Mouse (Mus musculus): ENCODE results near the gene Rnf111.
"Not testable (repeated sequence)": the region's sequence is repeated elsewhere in the genome, so short reads cannot be mapped to it uniquely, and the experiment has no call there.

The Rnf111 gene

DNA sequence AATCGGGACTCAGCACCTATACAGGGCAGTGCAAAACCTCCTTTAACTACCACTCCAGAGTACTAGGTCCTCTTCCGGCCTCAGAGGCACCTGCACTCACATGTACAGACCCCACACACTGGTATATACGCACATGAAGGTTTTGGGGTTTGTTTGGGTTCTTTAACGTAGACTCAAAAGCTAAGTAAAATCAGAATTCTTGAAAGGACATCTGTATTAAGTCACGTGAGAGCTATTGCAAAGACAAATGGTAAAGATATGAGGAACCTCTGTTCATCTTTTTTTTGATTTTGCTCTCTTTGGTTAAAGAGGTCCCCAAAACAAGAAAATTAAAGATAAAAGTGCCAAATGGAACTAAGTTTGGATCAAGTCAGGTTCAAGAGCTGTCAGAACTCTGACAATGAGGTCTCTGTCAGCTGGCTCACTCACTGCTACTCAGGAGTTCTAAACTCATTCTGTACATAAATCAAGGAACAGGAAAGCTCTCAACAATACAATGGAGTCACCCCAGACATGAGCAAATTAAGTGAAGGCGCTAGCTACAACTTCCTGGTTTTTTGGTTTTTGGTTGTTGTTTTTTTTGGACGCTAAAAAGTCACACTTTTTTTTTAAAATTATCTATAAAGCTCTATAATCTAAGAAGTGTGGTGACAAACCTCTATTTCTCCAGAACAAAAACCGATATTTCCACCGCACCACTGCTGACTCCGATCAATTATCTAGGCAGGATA lies 1.1 kb downstream of the Rnf111 start:
- in situ Hi-C loops (cut with MboI; ENCODE audit: low sequenced_read_pairs), result no loop called here

DNA sequence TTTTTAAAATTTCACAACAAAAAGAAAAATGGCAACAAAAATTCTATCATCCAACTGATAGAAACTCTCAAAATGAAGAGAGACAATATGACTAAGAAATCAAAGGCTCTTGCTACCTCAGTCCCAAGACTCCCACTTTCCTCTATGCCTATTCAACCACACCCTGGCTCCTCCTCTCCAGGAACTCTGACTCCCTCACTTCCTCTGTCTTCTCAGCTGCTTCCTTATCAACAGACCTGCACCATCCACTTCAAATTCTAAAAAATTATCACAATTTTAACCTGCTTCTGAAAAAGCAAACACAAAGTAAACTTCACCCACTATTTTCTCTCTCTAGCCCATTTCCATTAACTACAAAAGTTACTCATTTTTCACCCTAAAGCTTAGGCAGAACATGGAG lies 6.5 kb downstream of the Rnf111 start:
- in situ Hi-C loops (cut with MboI; ENCODE audit: low sequenced_read_pairs), result no loop called here

DNA sequence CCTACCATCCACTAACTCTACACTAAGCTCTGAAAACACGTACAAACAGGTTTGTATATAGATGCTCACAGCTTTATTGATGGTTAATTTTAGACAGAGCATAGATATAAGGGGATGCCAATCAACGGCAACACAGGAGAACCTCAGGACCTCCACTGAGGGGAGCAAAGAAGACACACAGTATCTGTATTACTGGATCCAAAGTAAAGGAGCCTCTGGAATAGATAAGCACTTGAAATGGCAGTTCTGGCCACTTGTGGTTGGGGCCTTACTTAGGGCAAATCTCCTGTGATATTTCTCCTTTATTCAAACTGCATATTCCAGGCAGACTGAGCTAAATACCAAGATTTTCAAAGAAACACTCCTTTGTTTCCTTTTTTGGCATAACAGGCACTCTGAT lies 10.5 kb downstream of the Rnf111 start:
- in situ Hi-C loops (cut with MboI; ENCODE audit: low sequenced_read_pairs), result no loop called here

DNA sequence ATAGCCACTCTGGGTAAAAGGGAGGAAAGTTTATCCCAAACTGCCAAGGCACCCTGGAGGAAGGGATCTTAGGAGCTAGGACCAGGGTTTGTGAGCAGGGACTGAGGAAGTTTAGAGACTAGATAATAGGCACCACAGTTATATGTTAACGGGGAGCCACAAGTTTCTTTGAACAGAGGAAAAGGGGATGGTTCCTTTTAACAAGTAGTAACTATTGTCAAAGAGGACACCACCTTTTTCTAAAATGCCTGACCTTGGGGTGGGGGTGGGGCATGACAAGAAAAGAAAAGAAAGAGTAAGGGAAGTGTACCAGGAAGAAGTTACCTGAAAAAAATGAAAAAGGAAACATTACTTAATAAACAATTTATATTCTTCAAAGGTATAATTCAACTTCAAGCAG lies 12.3 kb downstream of the Rnf111 start:
- in situ Hi-C loops (cut with MboI; ENCODE audit: low sequenced_read_pairs), result no loop called here

DNA sequence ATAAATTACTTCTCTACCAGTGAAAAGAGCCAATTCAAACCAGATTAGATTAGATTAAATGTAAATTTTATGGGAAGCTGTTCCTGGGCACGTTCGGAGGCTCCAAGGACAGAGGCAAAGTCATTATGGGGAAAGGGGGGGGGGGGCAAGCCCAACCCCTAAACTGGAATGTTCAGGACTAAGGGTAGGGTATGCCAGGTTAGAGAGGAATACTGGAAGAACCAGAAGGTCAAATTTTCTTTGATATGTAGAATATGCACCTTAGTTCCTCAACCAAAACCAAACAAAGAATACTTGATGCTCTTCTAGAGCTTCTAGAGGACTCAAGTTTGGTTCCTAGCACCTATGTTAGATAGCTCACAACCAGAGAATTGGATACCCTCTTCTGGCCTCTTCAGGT lies 16.1 kb downstream of the Rnf111 start:
- in situ Hi-C loops (cut with MboI; ENCODE audit: low sequenced_read_pairs), result no loop called here

DNA sequence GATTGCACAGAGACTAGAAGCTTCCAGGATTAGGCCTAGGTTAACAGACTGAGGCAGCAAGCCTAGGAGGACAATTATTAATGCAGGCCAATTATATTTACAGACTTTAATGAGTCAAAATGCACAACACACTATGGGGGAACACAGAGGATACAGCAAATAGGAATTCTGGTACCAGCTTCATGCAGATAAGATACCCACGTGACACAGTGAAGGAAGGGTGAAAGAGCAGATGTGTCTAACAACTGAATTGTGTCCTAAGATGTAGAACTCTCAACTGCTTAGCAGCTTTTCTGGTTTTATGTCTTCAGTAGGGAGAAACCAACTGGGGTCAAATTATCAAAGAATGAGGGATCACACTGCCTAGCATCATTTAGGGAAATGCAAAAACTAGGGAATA lies 17.7 kb downstream of the Rnf111 start:
- in situ Hi-C loops (cut with MboI; ENCODE audit: low sequenced_read_pairs), result no loop called here

DNA sequence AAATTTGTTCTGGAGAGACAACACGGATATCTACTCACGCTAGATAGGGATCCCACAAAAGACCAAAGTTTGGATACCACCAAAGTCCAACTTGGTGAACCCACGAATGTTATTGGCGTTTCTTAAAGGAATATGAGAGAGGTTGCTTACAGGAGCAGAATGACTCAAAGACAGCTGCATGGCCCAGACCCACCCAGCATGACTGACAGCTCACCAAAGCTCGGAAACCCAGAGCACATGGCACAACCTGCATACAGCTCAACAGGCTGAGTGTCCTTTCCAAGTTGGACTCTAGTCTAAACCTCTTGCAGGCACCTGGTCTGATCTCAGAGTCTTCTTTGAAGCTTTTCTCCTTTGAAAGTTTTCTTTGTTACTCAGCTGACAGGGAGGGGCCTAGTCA lies 20.0 kb downstream of the Rnf111 start:
- in situ Hi-C loops (cut with MboI; ENCODE audit: low sequenced_read_pairs), result no loop called here

DNA sequence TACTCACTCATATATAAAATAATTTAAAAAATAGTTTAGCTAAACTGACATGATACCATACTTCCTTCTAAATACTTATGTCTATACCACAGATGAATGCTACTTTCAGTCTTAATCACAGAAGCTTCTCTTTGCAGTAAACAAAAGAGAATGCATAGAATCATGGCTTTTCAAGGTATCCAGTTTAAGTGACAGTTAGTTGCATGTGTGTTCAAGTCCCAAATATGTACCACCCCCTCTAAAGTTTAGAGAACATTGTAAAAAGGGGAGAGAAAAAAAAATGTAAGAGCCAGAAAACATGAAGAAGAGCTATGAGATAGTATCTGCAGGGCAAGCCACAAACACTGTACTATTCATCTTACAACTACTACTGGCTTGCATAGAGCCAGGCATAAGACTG lies 21.7 kb downstream of the Rnf111 start:
- in situ Hi-C loops (cut with MboI; ENCODE audit: low sequenced_read_pairs), result no loop called here

DNA sequence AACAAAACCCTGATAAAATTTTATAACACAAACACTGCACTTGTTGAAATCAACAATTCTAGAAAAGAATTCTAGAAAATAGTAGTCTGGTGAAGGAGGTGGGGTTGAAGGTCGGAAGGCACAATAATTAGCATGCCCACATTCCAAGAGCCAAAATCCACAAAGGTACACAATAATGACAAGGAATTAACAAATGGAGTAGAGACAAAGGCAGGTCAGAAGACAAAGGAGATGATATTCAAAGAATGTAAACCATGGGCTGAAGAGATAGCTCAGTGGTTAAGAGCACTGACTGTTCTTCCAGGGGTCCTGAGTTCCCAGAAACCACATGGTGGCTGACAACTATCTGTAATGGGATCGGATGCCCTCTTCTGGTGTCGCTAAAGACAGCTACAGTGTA lies 26.3 kb downstream of the Rnf111 start:
- in situ Hi-C loops (cut with MboI; ENCODE audit: low sequenced_read_pairs), result no loop called here

DNA sequence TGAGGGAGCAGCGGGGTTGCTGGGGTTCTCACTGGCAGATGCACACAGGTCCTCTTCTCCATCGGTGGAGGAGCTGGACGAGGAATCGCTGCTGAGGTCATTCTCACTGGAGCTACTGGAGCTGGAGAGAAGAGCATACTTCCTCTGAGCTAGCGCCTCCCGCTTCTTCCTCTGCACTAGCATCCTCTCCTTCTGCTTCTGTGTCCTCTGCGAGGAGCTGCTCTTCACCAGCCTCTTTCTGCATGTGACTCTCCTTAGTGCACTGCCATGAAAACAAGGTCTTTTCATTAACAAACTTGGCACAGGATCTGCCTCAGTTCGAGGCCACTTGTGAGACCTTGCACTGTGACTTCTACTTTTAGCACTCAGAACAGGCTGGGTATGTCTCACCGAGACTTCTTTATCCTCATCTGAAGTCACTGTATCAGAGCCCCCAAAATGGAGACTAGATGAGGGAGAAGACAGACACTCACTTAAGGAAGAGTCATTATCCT lies 27.7 kb downstream of the Rnf111 start:
- in situ Hi-C loops (cut with MboI; ENCODE audit: low sequenced_read_pairs), result no loop called here

DNA sequence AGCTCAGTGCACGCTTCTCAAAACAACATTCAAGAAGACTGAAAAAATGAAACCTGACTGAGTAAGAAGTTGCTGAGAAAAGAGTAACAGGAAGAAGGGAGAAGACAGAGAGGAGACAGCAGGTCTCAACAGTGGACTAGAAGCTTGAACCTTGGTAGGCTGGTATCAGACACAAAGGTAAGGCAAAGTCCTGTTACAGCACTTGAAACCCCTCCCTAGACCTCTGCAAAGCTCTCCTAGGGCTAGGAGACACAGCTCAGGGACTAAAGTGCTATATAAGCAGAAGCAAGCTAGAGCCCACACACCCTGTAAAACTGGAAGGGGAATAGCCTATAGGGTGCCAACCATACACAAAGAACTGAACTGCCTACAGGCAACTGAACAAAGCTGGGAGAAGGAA lies 30.1 kb downstream of the Rnf111 start:
- in situ Hi-C loops (cut with MboI; ENCODE audit: low sequenced_read_pairs), result no loop called here

DNA sequence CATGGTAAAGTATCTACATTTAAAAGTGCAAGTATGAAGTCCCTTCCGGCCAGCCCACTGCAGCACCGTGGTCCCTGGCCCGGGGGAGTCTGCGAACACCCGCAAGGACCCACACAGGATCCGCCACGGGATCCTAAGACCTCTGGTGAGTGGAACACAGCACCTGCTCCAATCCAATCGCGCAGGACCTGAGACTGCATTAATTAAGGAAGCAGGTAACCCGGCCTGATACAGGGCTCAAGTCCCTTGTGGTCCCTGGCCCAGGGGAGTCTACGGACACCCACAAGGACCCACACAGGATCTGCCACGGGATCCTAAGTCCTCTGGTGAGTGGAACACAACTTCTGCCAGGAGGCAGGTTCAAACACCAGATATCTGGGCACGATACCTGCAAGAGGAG lies 40.4 kb downstream of the Rnf111 start:
- in situ Hi-C loops (cut with MboI; ENCODE audit: low sequenced_read_pairs), result not testable (repeated sequence)

DNA sequence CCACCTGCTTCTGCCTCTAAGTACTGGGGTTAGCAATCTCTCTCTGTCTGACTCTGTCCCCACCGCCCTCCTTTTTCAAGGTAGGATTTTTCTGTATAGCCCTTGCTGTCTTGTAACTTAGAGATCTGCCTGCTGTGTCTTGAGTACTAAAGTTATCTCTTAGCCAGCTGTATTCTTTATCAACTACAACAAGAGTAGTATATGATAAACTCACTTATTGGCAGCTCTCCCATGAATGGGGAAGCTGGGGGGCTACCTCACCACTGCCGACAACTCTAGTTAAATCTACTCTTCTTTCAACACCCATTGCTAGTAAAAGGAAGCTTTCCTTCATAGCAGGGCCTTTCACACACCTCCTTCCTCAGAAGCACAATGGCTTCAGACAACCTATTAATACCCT lies 51.2 kb downstream of the Rnf111 start:
- in situ Hi-C loops (cut with MboI; ENCODE audit: low sequenced_read_pairs), result no loop called here

DNA sequence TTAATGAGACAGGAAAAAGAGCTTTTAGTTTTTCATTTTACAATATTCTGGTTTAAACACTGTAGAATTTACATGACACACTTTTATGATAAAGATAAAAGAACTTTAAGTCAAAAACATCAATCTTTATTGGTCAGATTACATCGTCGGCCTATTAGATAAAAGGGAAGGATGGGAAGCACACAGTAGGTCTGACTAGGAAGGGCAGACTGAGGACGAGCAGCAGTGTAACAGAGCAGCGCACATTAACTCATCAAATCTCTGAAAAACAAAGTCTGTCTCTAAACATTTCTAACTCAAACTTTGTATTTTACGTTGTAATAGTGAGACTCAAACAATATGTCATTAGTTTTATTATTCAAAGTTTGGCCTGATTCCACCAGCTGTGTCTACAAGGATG lies 54.5 kb downstream of the Rnf111 start:
- in situ Hi-C loops (cut with MboI; ENCODE audit: low sequenced_read_pairs), result no loop called here

DNA sequence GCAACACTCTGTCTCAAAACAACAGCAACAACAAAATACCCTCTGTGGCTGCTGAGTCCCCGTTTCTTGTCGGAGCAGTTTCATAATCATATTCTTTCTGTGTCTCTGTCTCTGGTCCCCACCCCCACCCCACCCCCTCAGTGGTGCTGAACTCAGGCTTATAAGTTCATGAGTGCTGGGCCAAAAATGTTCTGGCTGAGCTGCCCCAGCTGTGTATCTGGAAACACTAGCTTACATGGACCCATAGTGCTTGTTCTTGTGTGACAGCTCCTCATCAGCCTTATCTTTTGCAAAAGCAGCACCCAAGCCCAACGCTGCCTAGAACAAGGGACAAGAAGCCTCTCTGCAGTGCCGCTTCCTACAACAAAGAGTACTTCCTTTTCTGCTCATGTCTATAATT lies 63.6 kb downstream of the Rnf111 start:
- in situ Hi-C loops (cut with MboI; ENCODE audit: low sequenced_read_pairs), result no loop called here

DNA sequence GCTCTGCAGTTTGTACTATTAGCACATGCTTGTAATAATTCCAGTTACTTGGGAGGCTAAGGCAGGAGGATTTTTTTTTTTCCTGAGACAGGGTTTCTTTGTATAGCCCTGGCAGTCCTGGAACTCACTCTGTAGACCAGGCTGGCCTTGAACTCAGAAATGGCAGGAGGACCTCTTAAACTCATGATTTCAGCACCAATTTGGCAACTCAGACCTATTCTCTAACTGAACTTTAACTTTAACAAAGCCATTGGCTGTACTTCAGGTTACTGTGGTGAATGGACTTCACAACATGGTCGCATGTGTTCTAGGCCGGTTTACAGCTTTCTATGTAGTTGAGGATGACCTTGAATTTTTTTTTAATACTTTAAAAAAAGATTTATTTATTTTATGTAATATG lies 80.9 kb downstream of the Rnf111 start:
- in situ Hi-C loops (cut with MboI; ENCODE audit: low sequenced_read_pairs), result no loop called here

DNA sequence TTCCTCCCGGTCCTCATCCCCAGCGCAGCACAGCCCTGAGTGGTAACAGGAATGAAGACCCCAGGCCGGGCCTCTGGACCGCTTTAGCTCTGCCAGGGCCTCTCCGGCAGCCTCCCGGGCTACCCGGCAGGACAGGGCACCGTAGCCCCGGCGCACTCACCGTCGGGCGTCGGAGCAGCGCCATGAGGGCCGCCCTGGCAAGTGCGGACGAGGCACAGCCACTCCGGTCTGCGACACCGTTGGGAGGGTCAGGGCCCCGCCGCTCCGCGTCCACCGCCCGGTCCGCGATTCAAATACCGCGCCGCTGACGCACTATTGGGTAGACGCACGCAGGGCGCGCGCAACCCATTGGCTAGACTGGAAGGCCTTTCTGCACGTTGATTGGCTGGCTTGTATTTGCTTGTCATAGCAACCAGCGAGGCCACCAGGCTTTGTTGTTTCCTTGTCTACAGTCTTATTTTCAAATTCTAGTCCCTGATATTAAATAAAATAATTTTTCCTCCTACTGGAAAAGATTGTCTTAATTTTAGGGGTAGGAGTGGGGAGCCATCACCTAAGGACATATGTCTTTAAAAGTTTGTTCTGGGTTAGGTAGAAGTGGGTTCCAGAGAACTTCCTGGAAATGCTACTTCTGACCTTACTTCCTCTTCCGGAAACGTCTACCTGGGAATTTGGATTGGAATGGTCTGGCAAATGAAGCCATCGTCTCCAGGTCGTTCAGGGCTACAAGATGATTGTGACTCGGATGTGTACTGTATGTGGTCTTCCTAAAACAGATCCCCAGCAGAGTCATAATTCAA lies 82.1 kb downstream of the Rnf111 start, which contains the start of gene Ccnb2:
TSS of gene Ccnb2 (minus strand) at position 291 of the 800 bp plus-strand sequence.
- in situ Hi-C loops (cut with MboI; ENCODE audit: low sequenced_read_pairs), result no loop called here

DNA sequence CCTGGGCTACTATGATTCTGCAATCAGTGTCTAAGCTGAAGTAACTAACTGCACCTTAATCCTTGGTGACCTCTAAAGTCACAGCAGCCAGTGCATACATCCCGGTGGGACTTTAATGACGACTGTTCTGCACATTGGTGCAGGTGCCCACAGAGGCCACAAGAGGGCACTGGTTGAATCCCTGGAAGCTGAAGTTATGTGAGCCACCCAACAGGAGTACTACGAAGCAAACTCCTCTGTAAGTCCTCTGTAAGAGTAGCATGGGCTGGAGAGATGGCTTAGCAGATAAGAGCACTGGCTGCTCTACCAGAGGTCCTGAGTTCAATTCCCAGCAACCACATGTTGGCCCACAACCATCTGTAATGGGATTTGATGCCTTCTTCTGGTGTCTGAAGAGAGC lies 87.1 kb downstream of the Rnf111 start:
- in situ Hi-C loops (cut with MboI; ENCODE audit: low sequenced_read_pairs), result no loop called here

DNA sequence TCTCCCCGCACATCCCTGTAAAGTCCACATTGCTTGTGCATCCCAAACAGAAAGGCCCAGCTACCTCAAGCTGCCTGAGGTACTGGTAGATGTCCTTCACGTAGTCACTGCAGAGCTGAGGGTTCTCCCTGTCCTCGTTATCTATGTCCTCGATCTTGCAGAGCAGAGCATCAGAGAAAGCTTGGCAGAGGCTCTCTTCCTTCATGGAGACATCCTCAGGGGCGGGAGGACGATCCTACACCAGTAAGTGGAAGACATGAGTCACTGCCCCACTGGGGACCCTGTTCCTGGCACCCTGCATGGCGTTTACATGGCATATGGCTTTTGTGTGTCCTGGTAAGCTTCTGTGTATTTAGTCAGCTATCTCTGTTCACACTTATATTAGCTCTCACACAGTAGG lies 90.5 kb downstream of the Rnf111 start:
- in situ Hi-C loops (cut with MboI; ENCODE audit: low sequenced_read_pairs), result no loop called here

DNA sequence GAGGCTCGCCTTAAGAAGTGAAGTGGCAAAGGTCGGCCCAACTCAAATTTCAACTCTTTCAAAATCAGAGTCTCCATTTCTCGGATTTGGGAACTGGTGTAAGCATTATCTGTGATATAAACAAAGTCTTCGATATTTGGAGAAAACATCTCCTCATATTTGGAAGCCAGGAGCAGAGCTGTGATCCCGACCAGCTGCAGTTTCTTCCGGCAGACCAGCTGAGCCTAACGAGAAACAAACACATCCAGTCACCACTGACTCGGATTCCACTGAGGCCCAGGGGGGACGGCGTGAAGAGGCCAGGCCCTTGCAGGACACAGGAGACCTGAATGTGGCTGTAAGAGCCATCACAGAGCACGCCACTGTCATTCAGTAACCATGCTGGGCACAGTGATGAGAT lies 92.9 kb downstream of the Rnf111 start:
- in situ Hi-C loops (cut with MboI; ENCODE audit: low sequenced_read_pairs), result no loop called here

DNA sequence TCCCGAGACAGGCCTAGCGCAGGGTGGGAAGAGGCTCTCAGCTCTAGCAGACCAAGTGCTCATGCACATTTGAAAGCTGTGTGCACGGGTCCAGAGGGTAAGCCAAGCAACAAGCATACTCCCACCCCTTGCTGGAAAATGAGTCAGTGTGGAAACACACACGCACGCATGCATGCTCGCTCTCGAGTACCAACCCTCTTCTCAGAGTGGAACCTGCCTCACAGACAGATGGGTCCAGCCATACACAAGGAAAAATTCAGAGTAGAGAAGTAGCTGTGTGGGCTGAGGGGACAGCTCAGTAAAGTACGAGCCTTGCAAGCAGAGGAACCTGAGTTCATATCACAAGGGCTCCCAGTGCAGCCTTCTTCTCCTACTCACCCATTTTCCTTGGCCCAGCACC lies 93.8 kb downstream of the Rnf111 start:
- in situ Hi-C loops (cut with MboI; ENCODE audit: low sequenced_read_pairs), result no loop called here

DNA sequence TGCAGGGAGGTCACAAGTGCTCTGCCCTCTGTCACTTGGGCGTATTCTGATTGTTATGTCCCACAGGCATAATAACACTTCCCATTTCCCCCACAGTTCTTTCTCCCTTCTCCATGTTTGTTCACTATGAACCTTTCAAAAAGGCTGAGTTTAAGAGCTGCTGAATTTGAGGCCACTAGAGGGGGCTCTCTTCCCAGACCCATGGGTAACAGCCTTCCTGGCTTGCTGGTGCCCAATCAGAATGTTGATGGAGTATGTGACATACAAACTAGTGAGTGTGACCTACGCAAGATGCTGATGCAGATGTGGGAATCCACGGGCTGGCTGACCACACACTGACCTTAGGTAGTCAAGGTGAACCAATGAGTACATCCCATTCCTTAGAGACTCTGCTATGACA lies 94.7 kb downstream of the Rnf111 start:
- in situ Hi-C loops (cut with MboI; ENCODE audit: low sequenced_read_pairs), result no loop called here

Data from CH12F3 (cell line).